ENCODE assay signal across 20 mouse cellular contexts in the genomic region with DNA sequence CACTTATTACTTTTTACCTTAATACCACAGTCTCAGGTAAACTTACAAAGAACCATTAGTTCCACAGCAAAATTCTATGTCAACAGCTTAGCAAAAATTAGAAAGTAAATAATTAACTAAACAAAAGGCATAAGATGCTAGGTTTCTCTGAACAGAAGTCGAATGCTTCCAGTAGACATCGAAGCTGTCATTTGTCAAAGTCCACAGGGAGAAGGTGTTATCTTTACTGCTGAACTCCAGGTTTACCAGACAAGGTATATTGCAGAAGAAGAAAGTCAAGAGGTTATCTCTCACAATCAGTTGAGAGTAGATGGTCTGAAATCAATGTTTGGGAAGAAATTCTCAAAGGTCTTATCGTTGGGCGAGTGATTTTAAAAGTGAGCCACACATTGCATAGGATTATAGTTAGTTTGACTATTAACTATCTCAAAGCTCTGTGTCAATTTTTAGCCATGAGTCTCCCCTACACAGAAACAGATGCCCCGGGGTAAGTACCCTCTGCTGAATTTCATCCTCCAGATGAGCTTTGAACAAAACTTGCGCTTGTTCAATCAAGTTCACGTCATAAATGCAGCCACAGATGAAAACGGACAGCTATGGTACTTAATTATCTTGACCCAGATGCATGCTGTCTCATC.
A peak's percentile ranks its signal among the peaks of the same experiment; 100 is the strongest.
DNase-seq lines count a peak whose midpoint lies in the region; ATAC-seq lines count a peak whose summit lies in the region.
"Had no signal": no experiment of that assay in that cellular context is flagged by ENCODE, and none has a peak within 500 bp of the region (broad histone marks: within the 10 kb centered on the region; RNA-seq: fewer than 3 reads in every experiment).

No protein-coding gene starts in this region.

- no peak for DNase-seq in intestine, embryonic 14.5 days (ENCODE audit: low spot score)
- DNase-seq in retina, embryonic 14.5 days (ENCODE audit: low spot score), result peak; percentile 35
- DNase-seq in yolk sac, embryonic 10.5 days (ENCODE audit: low spot score), result peak; percentile 35
- DNase-seq in B cell, adult 2 months, result no peak
- no peak for DNase-seq in embryonic facial prominence, embryonic 10.5 days (ENCODE audit: low spot score)
- no peak for DNase-seq in forebrain, embryonic 14.5 days (ENCODE audit: low spot score)
- DNase-seq: adrenal gland, adult 2 months; adrenal gland, postnatal 10 days; adrenal gland, postnatal 25 days; cerebellum, adult 11 months; cerebellum, adult 18-20 months; cerebellum, adult 8-10 months; cerebellum, adult 9-11 months; cerebellum, postnatal 14 days; cerebellum, postnatal 36 days; embryo, embryonic 11 days had no signal

- WGBS in intestine, embryonic 14.5 days, result 47% methylated on average over 8 of the region's 8 CpGs
- WGBS in intestine, embryonic 16.5 days, result 45% methylated on average over 8 of the region's 8 CpGs
- WGBS in embryonic facial prominence, embryonic 10.5 days, result 89% methylated on average over 8 of the region's 8 CpGs
- WGBS in forebrain, embryonic 14.5 days, result 93% methylated on average over 8 of the region's 8 CpGs

- no peaks in the 10 kb centered on the region for H3K27me3 ChIP-seq in intestine, embryonic 14.5 days (replicated peaks; ENCODE audit: control insufficient read depth, insufficient read depth, low read length)
- H3K27me3 ChIP-seq in intestine, embryonic 16.5 days (replicated peaks; ENCODE audit: control insufficient read depth, insufficient read depth, low read length), result no peaks in the 10 kb centered on the region
- no peaks in the 10 kb centered on the region for H3K27me3 ChIP-seq in embryonic facial prominence, embryonic 10.5 days (replicated peaks; ENCODE audit: low read depth, poor library complexity, severe bottlenecking)
- H3K27me3 ChIP-seq in forebrain, embryonic 14.5 days (replicated peaks; ENCODE audit: control insufficient read depth, insufficient read depth, low read length), result no peaks in the 10 kb centered on the region
- H3K27me3 ChIP-seq: embryonic facial prominence, embryonic 12.5 days; forebrain, embryonic 13.5 days had no signal

- H3K9me3 ChIP-seq in intestine, embryonic 14.5 days (ENCODE audit: control insufficient read depth, low read length), result no peaks in the 10 kb centered on the region
- no peaks in the 10 kb centered on the region for H3K9me3 ChIP-seq in intestine, embryonic 16.5 days (ENCODE audit: control insufficient read depth, low read length)
- H3K9me3 ChIP-seq in embryonic facial prominence, embryonic 10.5 days, result no peaks in the 10 kb centered on the region
- H3K9me3 ChIP-seq in forebrain, embryonic 14.5 days (replicated peaks; ENCODE audit: control insufficient read depth, low read length), result no peaks in the 10 kb centered on the region
- H3K9me3 ChIP-seq: embryonic facial prominence, embryonic 12.5 days; forebrain, embryonic 13.5 days had no signal

- no peak overlapping the region for H3K27ac ChIP-seq in intestine, embryonic 14.5 days (ENCODE audit: low read depth)
- peak overlapping the region; percentile 74 for H3K27ac ChIP-seq in intestine, embryonic 16.5 days (ENCODE audit: low read length)
- no peak overlapping the region for H3K27ac ChIP-seq in embryonic facial prominence, embryonic 10.5 days (replicated peaks)
- no peak overlapping the region for H3K27ac ChIP-seq in forebrain, embryonic 14.5 days (ENCODE audit: low read depth, low read length)
- H3K27ac ChIP-seq: embryonic facial prominence, embryonic 12.5 days; forebrain, embryonic 13.5 days had no signal

- H3K9ac ChIP-seq in intestine, embryonic 14.5 days (ENCODE audit: low read length), result no peak overlapping the region
- no peak overlapping the region for H3K9ac ChIP-seq in intestine, embryonic 16.5 days (ENCODE audit: low read depth, low read length)
- no peak overlapping the region for H3K9ac ChIP-seq in forebrain, embryonic 14.5 days (ENCODE audit: low read length)
- H3K9ac ChIP-seq: embryonic facial prominence, embryonic 12.5 days; forebrain, embryonic 13.5 days had no signal

- H3K4me2 ChIP-seq in intestine, embryonic 14.5 days (ENCODE audit: low read length), result no peak overlapping the region
- no peak overlapping the region for H3K4me2 ChIP-seq in intestine, embryonic 16.5 days (ENCODE audit: low read depth, low read length)
- no peak overlapping the region for H3K4me2 ChIP-seq in forebrain, embryonic 14.5 days (ENCODE audit: low read length)
- H3K4me2 ChIP-seq: embryonic facial prominence, embryonic 12.5 days; forebrain, embryonic 13.5 days had no signal

- H3K4me1 ChIP-seq in intestine, embryonic 14.5 days (replicated peaks; ENCODE audit: control insufficient read depth, insufficient read depth, low read length), result no peaks in the 10 kb centered on the region
- no peaks in the 10 kb centered on the region for H3K4me1 ChIP-seq in intestine, embryonic 16.5 days (ENCODE audit: control insufficient read depth, insufficient read depth, low read length)
- H3K4me1 ChIP-seq in embryonic facial prominence, embryonic 10.5 days, result no peaks in the 10 kb centered on the region
- H3K4me1 ChIP-seq in forebrain, embryonic 14.5 days (ENCODE audit: control insufficient read depth, insufficient read depth, low read length), result no peaks in the 10 kb centered on the region
- H3K4me1 ChIP-seq: embryonic facial prominence, embryonic 12.5 days; forebrain, embryonic 13.5 days had no signal

- no peaks in the 10 kb centered on the region for H3K36me3 ChIP-seq in intestine, embryonic 14.5 days (ENCODE audit: control insufficient read depth, insufficient read depth, low read length)
- H3K36me3 ChIP-seq in intestine, embryonic 16.5 days (ENCODE audit: control insufficient read depth, insufficient read depth, low read length), result no peaks in the 10 kb centered on the region
- H3K36me3 ChIP-seq in embryonic facial prominence, embryonic 10.5 days (replicated peaks), result no peaks in the 10 kb centered on the region
- no peaks in the 10 kb centered on the region for H3K36me3 ChIP-seq in forebrain, embryonic 14.5 days (ENCODE audit: control insufficient read depth, insufficient read depth, low read length)
- H3K36me3 ChIP-seq: embryonic facial prominence, embryonic 12.5 days had no signal

- H3K4me3 ChIP-seq in intestine, embryonic 14.5 days (ENCODE audit: low read depth, low read length), result no peak overlapping the region
- H3K4me3 ChIP-seq in intestine, embryonic 16.5 days (ENCODE audit: low read length), result no peak overlapping the region
- no peak overlapping the region for H3K4me3 ChIP-seq in embryonic facial prominence, embryonic 10.5 days
- H3K4me3 ChIP-seq in forebrain, embryonic 14.5 days (ENCODE audit: low read depth, low read length), result no peak overlapping the region
- H3K4me3 ChIP-seq: embryonic facial prominence, embryonic 12.5 days; forebrain, embryonic 13.5 days had no signal

- ATAC-seq in intestine, embryonic 14.5 days (replicated peaks; ENCODE audit: low FRiP score, low TSS enrichment, low read depth), result peak; percentile 84
- peak; percentile 81 for ATAC-seq in intestine, embryonic 16.5 days
- no peak for ATAC-seq in forebrain, embryonic 14.5 days
- ATAC-seq: forebrain, embryonic 13.5 days; forebrain, embryonic 16.5 days had no signal

Comparison
In these comparisons a context has a peak if more than half of its experiments do, and no peak if none do; other contexts are left out.
1. DNase-seq: peak in retina, embryonic 14.5 days (single experiment) and yolk sac, embryonic 10.5 days (single experiment); none in intestine, embryonic 14.5 days (single experiment), B cell, adult 2 months (0 of 2), embryonic facial prominence, embryonic 10.5 days (single experiment) and forebrain, embryonic 14.5 days (single experiment).